Mouse (Mus musculus): ENCODE results near the gene Gramd1b.

The Gramd1b gene

DNA sequence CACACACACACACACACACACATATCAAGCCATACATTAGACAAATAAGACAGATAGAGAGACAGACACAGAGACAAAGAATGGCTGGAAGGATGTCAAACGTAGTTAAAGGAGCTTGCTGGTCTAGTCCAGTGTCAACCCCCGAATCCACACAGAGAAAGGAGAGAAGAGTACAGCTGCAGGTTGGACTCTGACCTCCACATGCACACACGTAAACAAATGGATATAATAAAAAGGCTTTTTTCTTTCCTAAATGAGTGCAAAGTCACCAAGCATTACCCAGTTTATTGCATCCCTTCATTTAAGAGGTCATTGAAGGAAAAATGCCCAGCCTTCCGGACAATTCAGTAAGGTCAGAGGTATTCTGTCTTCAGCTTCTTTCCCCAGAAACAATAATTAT lies 161.0 kb downstream of the Gramd1b start:
- ATAC-seq (ENCODE audit: low TSS enrichment): no peak

GRCm38 (mm10) chr9:40366795-40367194 lies 164.4 kb downstream of the Gramd1b start:
- no peak for ATAC-seq (ENCODE audit: low TSS enrichment)

GRCm38 (mm10) chr9:40364312-40364711 lies 166.9 kb downstream of the Gramd1b start:
- ATAC-seq (ENCODE audit: low TSS enrichment): peak; percentile 82

DNA sequence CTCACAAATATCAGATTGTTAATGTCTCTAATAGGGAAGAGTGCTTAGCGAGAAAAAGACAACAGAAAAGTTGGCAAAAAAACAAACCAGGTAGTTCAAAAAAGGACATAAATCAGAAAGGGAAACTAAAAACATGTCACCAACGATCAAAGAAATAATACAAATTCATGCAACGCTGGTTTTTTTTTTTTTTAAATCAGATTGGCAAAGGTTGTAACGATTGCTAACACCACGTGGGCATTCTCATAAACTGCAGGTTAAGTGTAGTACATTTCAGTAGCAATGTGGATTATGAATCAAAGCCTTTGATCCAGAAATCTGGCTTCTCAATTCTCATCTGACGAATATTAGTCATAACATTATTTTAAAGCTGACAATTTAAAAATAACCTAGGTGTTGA lies 169.2 kb downstream of the Gramd1b start:
- no peak for ATAC-seq (ENCODE audit: low TSS enrichment)

- peak; percentile 20; the same call in 1 of the 2 replicates for ATAC-seq (ENCODE audit: low TSS enrichment)
Observed at GRCm38 (mm10) chr9:40358408-40358896, 172.7 kb downstream of the Gramd1b start.

GRCm38 (mm10) chr9:40356768-40357446 lies 174.3 kb downstream of the Gramd1b start:
- ATAC-seq (ENCODE audit: low TSS enrichment): peak; percentile 33; the same call in 1 of the 2 replicates

DNA sequence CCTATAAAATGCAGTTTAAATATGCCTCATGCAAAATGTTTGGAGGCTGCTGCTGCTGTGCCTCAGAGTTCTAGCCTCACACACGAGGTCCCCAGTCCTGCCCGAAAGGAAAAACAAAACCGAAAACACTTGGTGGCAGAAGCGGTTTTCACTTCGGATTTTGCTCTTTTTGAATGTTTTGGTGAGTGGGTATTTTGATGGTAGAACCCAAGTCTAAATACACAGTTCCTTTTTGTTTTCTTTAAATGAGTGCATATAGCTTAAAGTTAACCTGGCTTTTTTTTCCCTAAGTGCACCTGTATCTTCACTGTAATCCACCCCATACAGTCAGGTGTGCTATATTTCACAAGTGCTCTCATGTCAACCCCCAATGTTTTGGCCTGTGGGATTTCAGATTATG lies 174.8 kb downstream of the Gramd1b start:
- no peak; the same call in 1 of the 2 replicates for ATAC-seq (ENCODE audit: low TSS enrichment)

DNA sequence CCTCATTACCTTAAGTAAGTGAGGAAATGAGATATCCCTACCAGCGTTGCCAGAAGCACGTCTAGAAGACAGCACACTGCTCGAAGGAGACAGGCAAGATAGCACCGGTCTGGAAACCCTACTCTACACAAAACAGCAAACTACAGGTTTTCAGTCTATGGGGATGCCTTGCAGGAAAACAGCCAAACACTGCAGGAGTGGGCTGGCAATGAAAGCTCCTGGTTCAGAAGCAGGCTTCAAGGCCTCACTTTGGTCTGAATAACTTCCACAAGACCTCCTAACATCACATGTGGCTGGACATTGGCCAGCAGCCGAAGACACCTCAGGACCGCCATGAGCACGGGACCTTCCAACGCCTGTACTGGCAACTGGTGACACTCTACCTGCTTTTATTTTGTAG lies 175.8 kb downstream of the Gramd1b start:
- ATAC-seq (ENCODE audit: low TSS enrichment): no peak

DNA sequence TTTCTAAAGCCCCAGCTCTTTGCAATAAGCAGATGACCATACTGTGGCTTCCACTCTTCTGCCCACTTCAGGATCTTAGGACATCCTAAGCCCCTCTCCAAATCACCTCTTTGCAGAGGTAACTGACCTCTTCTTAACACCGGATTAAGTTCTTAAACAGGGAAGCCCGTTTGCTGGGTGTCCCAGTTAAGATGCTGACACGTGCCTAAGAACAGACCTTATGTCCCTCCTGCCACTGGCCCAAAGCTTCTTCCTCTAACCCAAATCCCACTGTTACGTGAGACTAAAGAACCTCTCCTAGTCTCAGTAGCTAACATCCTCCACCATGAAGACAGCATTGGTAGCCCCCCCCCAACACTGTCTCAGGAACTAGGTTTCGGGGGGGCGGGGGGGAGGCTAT lies 177.6 kb downstream of the Gramd1b start:
- ATAC-seq (ENCODE audit: low TSS enrichment): no peak

DNA sequence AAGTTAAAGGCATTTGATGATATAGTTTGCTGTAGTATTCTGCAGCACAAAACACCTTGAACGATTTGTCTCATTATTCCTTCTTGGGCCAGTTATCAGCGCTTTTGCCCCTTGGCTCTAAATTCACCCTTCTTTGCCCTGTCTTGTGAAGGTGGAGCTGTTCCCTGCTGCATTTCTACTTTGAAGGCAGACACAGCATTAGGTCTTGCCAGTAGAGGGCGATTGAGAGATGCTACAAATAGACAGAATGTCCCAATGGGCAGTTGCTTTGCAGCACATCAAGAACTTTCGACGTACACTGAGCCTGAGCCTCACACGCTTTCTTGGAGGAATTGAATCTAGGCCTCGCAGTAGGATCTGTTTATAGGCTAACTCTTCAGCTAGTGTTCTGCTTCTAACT lies 180.5 kb downstream of the Gramd1b start:
- ATAC-seq (ENCODE audit: low TSS enrichment): peak; percentile 44

- no peak for ATAC-seq (ENCODE audit: low TSS enrichment)
Observed at GRCm38 (mm10) chr9:40350052-40350451, 181.1 kb downstream of the Gramd1b start.

- no peak for ATAC-seq (ENCODE audit: low TSS enrichment)
Observed at GRCm38 (mm10) chr9:40349554-40349953, 181.6 kb downstream of the Gramd1b start.

GRCm38 (mm10) chr9:40348714-40349233 lies 182.4 kb downstream of the Gramd1b start:
- ATAC-seq (ENCODE audit: low TSS enrichment): no peak

GRCm38 (mm10) chr9:40346232-40346984 lies 184.8 kb downstream of the Gramd1b start:
- ATAC-seq (ENCODE audit: low TSS enrichment): peak; percentile 22

GRCm38 (mm10) chr9:40345493-40346231 lies 185.5 kb downstream of the Gramd1b start:
- ATAC-seq (ENCODE audit: low TSS enrichment): peak; percentile 4

DNA sequence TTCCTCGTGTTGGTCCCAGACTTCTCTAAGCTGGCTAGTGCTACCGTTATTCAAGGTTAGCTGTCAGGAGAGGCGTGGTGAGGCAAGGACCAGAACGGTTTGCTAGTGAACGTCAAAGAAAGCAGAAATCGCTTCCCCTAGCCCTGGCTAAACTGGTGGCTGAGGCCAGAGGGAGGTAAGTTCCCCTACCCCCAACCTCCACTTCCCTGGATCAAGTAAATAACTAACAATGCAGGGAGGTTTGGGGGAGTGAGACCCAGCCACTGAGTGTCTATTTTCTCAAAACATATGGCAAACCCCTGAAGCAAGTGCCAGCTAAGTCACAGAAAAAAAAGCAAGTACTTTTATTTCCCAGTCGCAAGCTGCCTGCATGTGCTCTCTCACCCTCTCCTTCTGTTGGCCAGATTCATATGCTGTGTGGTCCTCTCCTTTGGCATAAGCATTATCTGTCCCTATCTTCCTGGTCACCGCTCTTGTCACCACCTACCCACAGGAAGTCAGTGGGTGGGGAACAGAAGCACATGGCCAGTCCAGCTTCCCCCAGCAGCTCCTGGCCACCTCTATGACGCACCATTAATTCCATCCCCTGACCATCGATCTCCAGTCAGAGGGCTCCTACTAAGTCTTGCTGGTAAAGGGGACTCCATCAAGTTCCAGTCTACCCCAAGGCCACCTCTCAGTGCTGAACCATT lies 186.2 kb downstream of the Gramd1b start:
- ATAC-seq (ENCODE audit: low TSS enrichment): peak; percentile 14

GRCm38 (mm10) chr9:40343828-40344227 lies 187.4 kb downstream of the Gramd1b start:
- peak; percentile 36 for ATAC-seq (ENCODE audit: low TSS enrichment)

- no peak for ATAC-seq (ENCODE audit: low TSS enrichment)
Observed at GRCm38 (mm10) chr9:40343053-40343652, 188.0 kb downstream of the Gramd1b start.

- ATAC-seq (ENCODE audit: low TSS enrichment): 0 out of 2 replicates have a peak, but pooled peaks have one; percentile 9
Observed at GRCm38 (mm10) chr9:40342101-40342500, 189.1 kb downstream of the Gramd1b start.

- ATAC-seq (ENCODE audit: low TSS enrichment): peak; percentile 38
Observed at GRCm38 (mm10) chr9:40339578-40339977, 191.6 kb downstream of the Gramd1b start.
